Mouse (Mus musculus): ENCODE data around the gene Syk. TPM values are rescaled to one million over a fixed set of nuclear protein-coding genes. Genes with fewer than 3 reads are reported as not detected.
A peak's percentile ranks its signal among the peaks of the same experiment; 100 is the strongest.

Gene Syk
- 1.9 and 4.7 TPM in 2 replicates for polyA plus RNA-seq (2012; rRNA removed)

- H3K4me3 ChIP-seq (ENCODE audit: insufficient read depth, low read depth, low read length): peak within 1 kb of the TSS; percentile 38
- WGBS: 1% methylated on average over 70 of the region's 70 CpGs
- no peaks in the 10 kb centered on the region for H3K27me3 ChIP-seq (replicated peaks; ENCODE audit: control insufficient read depth, insufficient read depth, low read length)
- no peak for TF ChIP-seq CTCF (conservative IDR thresholded peaks at IDR 0.05; ENCODE audit: insufficient read depth, insufficient read length, low read depth, low read length)
- DNase-seq: peak; percentile 35
- H3K27ac ChIP-seq (ENCODE audit: insufficient read depth, low read depth, low read length): no peak within 1 kb of the TSS
- H3K4me1 ChIP-seq (ENCODE audit: control insufficient read depth, insufficient read depth, low read length): no peaks in the 10 kb centered on the region
- no peaks in the 10 kb centered on the region for H3K36me3 ChIP-seq (ENCODE audit: control insufficient read depth, insufficient read depth, low read length)
Observed at GRCm38 (mm10) chr13:52582878-52583661, at the start of gene Syk. Gene Syk (plus strand): TSS chr13:52583173.

- Histone ChIP-seq H3K4me1 (ENCODE audit: control insufficient read depth, insufficient read depth, low read length) (no peaks in the 10 kb centered on the region), H3K27me3 (replicated peaks; ENCODE audit: control insufficient read depth, insufficient read depth, low read length) (0 out of 2 replicates have a peak, but pooled peaks cover 2% of the 10 kb centered on the region), H3K27ac (ENCODE audit: insufficient read depth, low read depth, low read length) (no peak overlapping the region), H3K4me3 (ENCODE audit: insufficient read depth, low read depth, low read length) (no peak overlapping the region), H3K36me3 (ENCODE audit: control insufficient read depth, insufficient read depth, low read length) (no peaks in the 10 kb centered on the region)
- WGBS: 77% methylated on average over 5 of the region's 5 CpGs
- TF ChIP-seq POLR2A (IDR thresholded peaks at IDR 0.05; ENCODE audit: low read depth, low read length) (no peak), CTCF (conservative IDR thresholded peaks at IDR 0.05; ENCODE audit: insufficient read depth, insufficient read length, low read depth, low read length) (no peak)
- no peak for DNase-seq
Observed at GRCm38 (mm10) chr13:52533644-52534043, 49.3 kb upstream of the Syk start.

GRCm38 (mm10) chr13:52535542-52535941, 47.4 kb upstream of the Syk start:
- H3K4me3 ChIP-seq (ENCODE audit: insufficient read depth, low read depth, low read length): no peak overlapping the region
- peak; percentile 40 for DNase-seq
- TF ChIP-seq POLR2A (IDR thresholded peaks at IDR 0.05; ENCODE audit: low read depth, low read length) (no peak), CTCF (conservative IDR thresholded peaks at IDR 0.05; ENCODE audit: insufficient read depth, insufficient read length, low read depth, low read length) (peak; percentile 69)
- no peak overlapping the region for H3K27ac ChIP-seq (ENCODE audit: insufficient read depth, low read depth, low read length)
- WGBS: 5% methylated on average over 4 of the region's 4 CpGs
- H3K4me1 ChIP-seq (ENCODE audit: control insufficient read depth, insufficient read depth, low read length): no peaks in the 10 kb centered on the region
- no peaks in the 10 kb centered on the region for H3K36me3 ChIP-seq (ENCODE audit: control insufficient read depth, insufficient read depth, low read length)
- no peaks in the 10 kb centered on the region for H3K27me3 ChIP-seq (replicated peaks; ENCODE audit: control insufficient read depth, insufficient read depth, low read length)

DNA sequence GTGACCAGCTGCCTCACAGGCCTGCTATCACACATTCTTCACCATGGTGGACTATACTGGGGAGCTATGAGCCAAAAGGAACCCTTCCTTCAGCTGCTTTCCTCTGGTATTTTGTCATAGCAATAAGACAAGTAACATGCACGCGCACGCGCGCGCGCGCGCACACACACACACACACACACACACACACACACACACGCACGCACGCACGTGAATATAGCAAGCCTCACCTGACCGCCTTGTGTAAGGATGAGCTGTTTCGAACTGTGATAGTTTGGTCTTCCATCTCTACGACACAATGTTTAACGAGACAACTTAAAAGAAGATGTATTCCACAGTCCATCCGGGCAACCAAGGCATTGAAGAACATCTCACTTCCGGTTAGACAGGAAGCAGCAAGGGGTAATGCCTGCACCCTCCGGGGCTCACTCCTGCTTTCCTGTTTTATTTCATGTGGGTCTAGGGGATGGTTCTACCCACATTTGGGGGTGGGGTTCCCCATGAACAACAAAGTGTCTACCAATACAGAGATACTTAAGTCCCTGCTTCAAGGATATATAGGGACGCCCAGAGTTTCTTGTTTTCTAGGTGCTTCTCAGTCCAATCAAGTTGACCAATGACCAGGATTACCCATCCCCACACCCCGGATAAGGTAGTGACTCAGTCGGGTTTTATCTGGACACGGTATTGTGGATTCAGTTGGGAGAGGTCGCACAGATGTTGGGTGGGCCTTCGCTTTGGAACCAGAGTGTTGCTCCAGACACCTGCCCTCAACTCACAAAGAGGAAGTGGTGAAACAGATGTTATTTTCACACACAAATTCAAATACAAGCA, 45.0 kb upstream of the Syk start:
- Histone ChIP-seq H3K4me3 (ENCODE audit: insufficient read depth, low read depth, low read length) (no peak overlapping the region), H3K27me3 (replicated peaks; ENCODE audit: control insufficient read depth, insufficient read depth, low read length) (no peaks in the 10 kb centered on the region), H3K36me3 (ENCODE audit: control insufficient read depth, insufficient read depth, low read length) (no peaks in the 10 kb centered on the region), H3K27ac (ENCODE audit: insufficient read depth, low read depth, low read length) (no peak overlapping the region), H3K4me1 (ENCODE audit: control insufficient read depth, insufficient read depth, low read length) (no peaks in the 10 kb centered on the region)
- no peak for TF ChIP-seq CTCF (conservative IDR thresholded peaks at IDR 0.05; ENCODE audit: insufficient read depth, insufficient read length, low read depth, low read length)
- no peak for TF ChIP-seq POLR2A (IDR thresholded peaks at IDR 0.05; ENCODE audit: low read depth, low read length)
- WGBS: 91% methylated on average over 26 of the region's 26 CpGs
- no peak for DNase-seq

DNA sequence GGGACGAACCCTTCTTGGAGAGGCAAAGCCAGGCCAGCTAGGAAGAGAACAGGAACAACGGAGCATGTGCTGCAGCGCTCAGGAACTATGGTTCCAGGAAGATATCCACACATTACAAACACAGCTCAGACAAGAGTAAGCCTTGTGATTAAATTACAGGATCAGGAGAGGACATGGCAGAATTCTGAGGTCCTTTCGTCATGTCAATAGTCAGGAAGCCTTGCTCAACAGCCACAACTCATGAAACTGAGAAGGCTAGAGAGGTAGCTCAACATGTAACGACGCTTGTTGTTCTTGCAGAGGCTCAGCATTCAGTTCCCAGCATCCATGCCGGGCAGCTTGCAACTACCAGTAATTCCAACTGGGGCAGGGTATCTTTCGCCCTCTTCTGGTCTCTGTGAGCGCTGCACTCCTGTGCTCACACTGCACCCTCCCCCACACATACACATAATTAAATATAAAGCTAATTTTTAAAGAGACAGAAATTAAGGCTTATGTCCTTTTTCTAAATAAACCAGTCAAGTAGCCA, 44.3 kb upstream of the Syk start:
- DNase-seq: no peak
- Histone ChIP-seq H3K4me3 (ENCODE audit: insufficient read depth, low read depth, low read length) (no peak overlapping the region), H3K4me1 (ENCODE audit: control insufficient read depth, insufficient read depth, low read length) (no peaks in the 10 kb centered on the region), H3K27me3 (replicated peaks; ENCODE audit: control insufficient read depth, insufficient read depth, low read length) (no peaks in the 10 kb centered on the region), H3K27ac (ENCODE audit: insufficient read depth, low read depth, low read length) (no peak overlapping the region), H3K36me3 (ENCODE audit: control insufficient read depth, insufficient read depth, low read length) (no peaks in the 10 kb centered on the region)
- 91% methylated on average over 9 of the region's 9 CpGs for WGBS
- TF ChIP-seq CTCF (conservative IDR thresholded peaks at IDR 0.05; ENCODE audit: insufficient read depth, insufficient read length, low read depth, low read length) (no peak), POLR2A (IDR thresholded peaks at IDR 0.05; ENCODE audit: low read depth, low read length) (no peak)

DNA sequence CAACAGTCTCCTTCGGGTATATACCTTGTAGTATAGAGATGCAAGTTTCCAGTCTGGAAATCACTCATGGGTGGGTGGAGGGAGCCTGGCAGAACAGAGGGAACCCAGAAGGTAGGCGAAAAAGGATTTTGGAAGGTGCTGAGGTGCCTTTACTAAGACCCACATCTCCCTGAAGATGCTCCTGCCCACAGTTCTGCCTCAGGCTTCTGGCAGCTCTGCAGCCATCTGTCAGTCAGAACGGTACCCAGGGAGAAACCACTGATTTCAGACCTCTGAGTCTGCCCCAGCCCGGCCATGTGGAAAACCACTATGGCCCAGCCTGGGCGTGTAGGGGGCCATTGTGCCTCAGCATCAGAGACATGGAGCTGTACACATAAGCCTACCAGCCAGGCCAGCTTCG, 43.5 kb upstream of the Syk start:
- DNase-seq: no peak
- WGBS: 80% methylated on average over 6 of the region's 6 CpGs

More for the DNA sequence above, 43.5 kb upstream of the Syk start:
- Histone ChIP-seq H3K27ac (ENCODE audit: insufficient read depth, low read depth, low read length) (no peak overlapping the region), H3K36me3 (ENCODE audit: control insufficient read depth, insufficient read depth, low read length) (no peaks in the 10 kb centered on the region), H3K4me1 (ENCODE audit: control insufficient read depth, insufficient read depth, low read length) (no peaks in the 10 kb centered on the region), H3K27me3 (replicated peaks; ENCODE audit: control insufficient read depth, insufficient read depth, low read length) (no peaks in the 10 kb centered on the region), H3K4me3 (ENCODE audit: insufficient read depth, low read depth, low read length) (no peak overlapping the region)
- no peak for TF ChIP-seq POLR2A (IDR thresholded peaks at IDR 0.05; ENCODE audit: low read depth, low read length)
- TF ChIP-seq CTCF (conservative IDR thresholded peaks at IDR 0.05; ENCODE audit: insufficient read depth, insufficient read length, low read depth, low read length): no peak
